Mouse (Mus musculus): ENCODE measurements around the gene Shcbp1l.

GRCm38 (mm10) chr1:153456137-153456536 lies 31.2 kb downstream of the Shcbp1l start:
- no peak for TF ChIP-seq CTCF (IDR thresholded peaks at IDR 0.05; ENCODE audit: low read depth, low read length)
- TF ChIP-seq GATA1 (IDR thresholded peaks at IDR 0.05; ENCODE audit: borderline replicate concordance, low read length), result no peak
- no peak for TF ChIP-seq TAL1 (conservative IDR thresholded peaks at IDR 0.05; ENCODE audit: low read depth, low read length)
- TF ChIP-seq GATA2 (IDR thresholded peaks at IDR 0.05; ENCODE audit: borderline replicate concordance, low read depth, low read length), result no peak
